ENCODE assay signal across 7 mouse cellular contexts in genomic region chr14:79770306-79771093, GRCm38 (mm10). TPM values are rescaled to one million over a fixed set of nuclear protein-coding genes. Genes with fewer than 3 reads are reported as not detected.
DNase-seq lines count a peak whose midpoint lies in the region; ATAC-seq and TF ChIP-seq lines count a peak whose summit lies in the region.

No protein-coding gene starts in this region.

- peaks cover 2% of the 10 kb centered on the region; the same call in 1 of the 2 replicates for H3K9me3 ChIP-seq in forebrain, embryonic 16.5 days (ENCODE audit: control insufficient read depth, low read length)
- no peaks in the 10 kb centered on the region for H3K9me3 ChIP-seq in liver, embryonic 15.5 days (replicated peaks)

- no peak for TF ChIP-seq CTCF in thymus, adult 2 months (IDR thresholded peaks at IDR 0.05; ENCODE audit: borderline replicate concordance, control insufficient read depth, extremely low read depth, insufficient read depth, low read length, poor library complexity)

- H3K36me3 ChIP-seq in forebrain, embryonic 16.5 days (ENCODE audit: control insufficient read depth, insufficient read depth), result no peaks in the 10 kb centered on the region; the same call in 1 of the 2 replicates
- H3K36me3 ChIP-seq in liver, embryonic 15.5 days (replicated peaks), result no peaks in the 10 kb centered on the region
- H3K36me3 ChIP-seq in thymus, adult 2 months (ENCODE audit: control insufficient read depth, insufficient read depth, low read length), result no peaks in the 10 kb centered on the region

- H3K4me2 ChIP-seq in forebrain, embryonic 16.5 days (ENCODE audit: low read length), result peak overlapping the region; percentile 70
- peak overlapping the region; percentile 37 for H3K4me2 ChIP-seq in liver, embryonic 15.5 days

- peak overlapping the region; percentile 83 for H3K9ac ChIP-seq in forebrain, embryonic 16.5 days (replicated peaks; ENCODE audit: low read depth, low read length)
- H3K9ac ChIP-seq in liver, embryonic 15.5 days, result no peak overlapping the region

- peak overlapping the region; percentile 76 for H3K4me3 ChIP-seq in forebrain, embryonic 16.5 days (replicated peaks; ENCODE audit: low read length)
- H3K4me3 ChIP-seq in liver, embryonic 15.5 days (replicated peaks), result peak overlapping the region; percentile 22; the same call in 1 of the 2 replicates
- H3K4me3 ChIP-seq in thymus, adult 2 months (ENCODE audit: control insufficient read depth, insufficient read depth, low read length), result no peak overlapping the region

- DNase-seq in layer of hippocampus, adult 11-12 months (ENCODE audit: low spot score), result peak; percentile 19
- DNase-seq in layer of hippocampus, adult 9-10 months (ENCODE audit: low spot score), result no peak
- peak; percentile 6 to 19 for DNase-seq in cerebellum, postnatal 36 days
- DNase-seq in thymus, adult 2 months, result no peak

- WGBS in forebrain, embryonic 16.5 days, result 2% methylated on average over 62 of the region's 62 CpGs
- 6% methylated on average over 62 of the region's 62 CpGs for WGBS in liver, embryonic 15.5 days (ENCODE audit: insufficient replicate concordance)
- 15% methylated on average over 62 of the region's 62 CpGs for WGBS in thymus, adult 2 months

- peak; percentile 36 for ATAC-seq in forebrain, embryonic 16.5 days
- ATAC-seq in liver, embryonic 15.5 days (ENCODE audit: insufficient read depth), result no peak
- no peak for ATAC-seq in granulocyte monocyte progenitor cell, adult 5-6 weeks (replicated peaks; ENCODE audit: poor library complexity, severe bottlenecking)

- H3K27ac ChIP-seq in forebrain, embryonic 16.5 days (ENCODE audit: low read length), result peak overlapping the region; percentile 95
- no peak overlapping the region for H3K27ac ChIP-seq in liver, embryonic 15.5 days (replicated peaks)
- H3K27ac ChIP-seq in thymus, adult 2 months (ENCODE audit: control insufficient read depth, insufficient read depth, low read length), result no peak overlapping the region

- H3K4me1 ChIP-seq in forebrain, embryonic 16.5 days (replicated peaks; ENCODE audit: control insufficient read depth, insufficient read depth, low read length), result peaks cover 63% of the 10 kb centered on the region
- H3K4me1 ChIP-seq in liver, embryonic 15.5 days (replicated peaks), result peaks cover 11% of the 10 kb centered on the region; the same call in 1 of the 2 replicates
- 0 out of 2 replicates have a peak, but pooled peaks cover 6% of the 10 kb centered on the region for H3K4me1 ChIP-seq in thymus, adult 2 months (replicated peaks; ENCODE audit: control insufficient read depth, insufficient read depth, low read length)

- 0 out of 2 replicates have a peak, but pooled peaks cover 3% of the 10 kb centered on the region for H3K27me3 ChIP-seq in forebrain, embryonic 16.5 days (replicated peaks; ENCODE audit: control insufficient read depth, insufficient read depth, low read length)
- H3K27me3 ChIP-seq in liver, embryonic 15.5 days, result peaks cover 95% of the 10 kb centered on the region
- H3K27me3 ChIP-seq in thymus, adult 2 months (ENCODE audit: control insufficient read depth, insufficient read depth, low read length), result peaks cover 17% of the 10 kb centered on the region; the same call in 1 of the 2 replicates

- no peak for TF ChIP-seq POLR2A in thymus, adult 2 months (IDR thresholded peaks at IDR 0.05; ENCODE audit: control insufficient read depth, extremely low read depth, insufficient read depth, low read length, poor library complexity)

RNA-seq across cellular contexts. Expression of gene Pcdh8, which starts 0.6 kb away (rescaled TPM):
- 50.5 and 56.6 TPM in 2 replicates for polyA plus RNA-seq in forebrain, embryonic 16.5 days (2015; fragmentation: Nextera tagmentation; extraction: Ambion mirVana)
- polyA plus RNA-seq in liver, embryonic 15.5 days (2015; fragmentation: Nextera tagmentation; extraction: Ambion mirVana), result 0.05 and 0.10 TPM in 2 replicates
- total RNA-seq in granulocyte monocyte progenitor cell, adult 5-6 weeks (2014; fragmentation: Nextera tagmentation), result not detected in 2 replicates
- total RNA-seq in granulocyte monocyte progenitor cell, adult 5-6 weeks (2017), result not detected in 2 replicates
- polyA plus RNA-seq in thymus, adult 2 months (2012; rRNA removed), result 0.38 and 0.39 TPM in 2 replicates

Comparison
In these comparisons a context has a peak if more than half of its experiments do, and no peak if none do; other contexts are left out.
1. DNase-seq: peak in layer of hippocampus, adult 11-12 months (single experiment) and cerebellum, postnatal 36 days (2 of 2); none in layer of hippocampus, adult 9-10 months (single experiment) and thymus, adult 2 months (single experiment).
2. RNA of gene Pcdh8, which starts 0.6 kb away (polyA plus RNA-seq): 50.5 to 56.6 TPM in forebrain, embryonic 16.5 days; 0.38 to 0.39 TPM in thymus, adult 2 months and 0.05 to 0.10 TPM in liver, embryonic 15.5 days; every median in the first group is over 10 times any median in the second.